Mouse (Mus musculus): Measurements from ENCODE around the gene Eno3.

The Eno3 gene

DNA sequence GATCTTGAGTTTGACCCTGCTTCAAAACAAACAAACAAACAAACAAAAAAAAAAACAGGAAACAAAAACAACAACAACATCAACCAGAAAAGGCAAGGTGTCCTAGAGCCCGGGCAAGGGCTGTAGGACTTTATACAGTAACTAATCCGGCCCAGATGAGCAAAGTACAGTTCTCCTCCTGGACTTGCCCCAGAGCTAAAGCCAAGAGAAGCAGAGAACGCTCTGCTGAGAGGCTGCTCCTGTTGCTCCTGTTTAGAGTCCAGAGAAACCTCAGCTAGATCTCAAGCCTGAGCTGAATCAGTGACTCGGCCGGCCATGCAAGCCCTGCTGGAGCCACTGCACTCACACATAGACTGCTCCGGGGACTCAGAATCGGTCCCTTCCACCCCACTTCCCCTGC lies 26.9 kb upstream of the Eno3 start:
- ChIA-PET CTCF (interaction anchor here (0.6 to 2.8 kb wide), 25 partner anchors 9 to 510 kb away, joined by 3 to 24 read pairs (median 4); partner anchors contain the start of genes 4930544D05Rik (in 2 of the 4), Gp1ba (in 2 of the 4), Alox12e (in 1 of the 4) and Arrb2 (in 1 of the 4)), POLR2A (interaction anchor here in 3 of 4 experiments (1.0 to 1.8 kb wide), 9 partner anchors 9 to 179 kb away, joined by 3 to 8 read pairs (median 4); partner anchors contain the start of genes Rnf167 (in 3 of the 3), Slc25a11 (in 3 of the 3), 4930544D05Rik (in 2 of the 3) and Gp1ba (in 2 of the 3))

DNA sequence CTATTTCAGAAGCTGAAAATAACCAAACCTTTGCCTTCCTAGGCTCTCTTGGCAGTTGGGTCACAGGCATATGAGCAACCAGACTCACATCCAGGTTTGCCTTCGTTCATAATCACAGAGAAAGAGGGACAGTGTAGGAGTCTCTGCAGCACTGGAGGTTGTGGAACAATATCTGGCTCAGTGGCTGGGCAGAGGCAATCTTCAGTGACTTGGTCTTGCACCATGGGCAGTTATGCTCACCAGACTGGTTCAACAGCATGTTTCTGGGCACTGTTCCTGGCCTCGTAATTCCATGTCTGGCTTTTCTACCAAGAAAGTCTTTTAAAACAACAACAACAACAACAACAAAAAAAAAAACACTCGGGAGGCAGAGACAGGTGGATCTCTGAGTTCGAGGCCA lies 21.4 kb upstream of the Eno3 start:
- CTCF ChIA-PET = interaction anchor here in 1 of 4 experiments (1.1 kb wide), 1 partner anchor 143 kb away, joined by 3 read pairs; no protein-coding TSS in a partner anchor
- POLR2A ChIA-PET = interaction anchor here in 3 of 4 experiments (0.6 to 2.3 kb wide), 5 partner anchors 11 to 1561 kb away, joined by 3 to 22 read pairs (median 3); partner anchors contain the start of genes Rnf167 (in 1 of the 3) and Slc25a11 (in 1 of the 3)

DNA sequence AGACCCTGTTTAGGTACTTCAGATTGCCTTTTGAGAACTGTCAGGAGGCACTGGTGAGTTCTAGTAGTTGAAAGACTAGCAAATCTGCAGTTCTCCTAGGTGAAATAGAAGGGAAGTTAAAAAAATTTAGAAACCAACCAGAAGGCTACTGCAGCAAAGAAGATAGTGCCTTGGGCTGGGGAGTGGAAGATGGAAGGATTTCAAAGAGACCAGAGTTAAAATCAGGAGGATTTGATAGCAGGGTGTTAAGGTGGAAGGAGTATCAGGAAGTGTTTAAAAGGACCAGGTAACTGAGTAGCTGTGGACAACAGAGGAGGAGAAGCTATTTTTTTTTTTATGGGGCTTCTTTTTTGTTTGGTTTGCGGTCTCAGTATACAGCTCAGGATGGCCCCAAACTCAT lies 19.2 kb upstream of the Eno3 start:
- CTCF ChIA-PET = interaction anchor here in 2 of 4 experiments (0.8 to 1.1 kb wide), 3 partner anchors 8 to 15 kb away, joined by 3 to 5 read pairs (median 3); no protein-coding TSS in a partner anchor
- POLR2A ChIA-PET = interaction anchor here (0.8 to 2.4 kb wide), 13 partner anchors 8 to 205 kb away, joined by 3 to 18 read pairs (median 7); partner anchors contain the start of genes Rnf167 (in 4 of the 4), Slc25a11 (in 4 of the 4), Inca1 (in 2 of the 4) and Kif1c (in 2 of the 4)

DNA sequence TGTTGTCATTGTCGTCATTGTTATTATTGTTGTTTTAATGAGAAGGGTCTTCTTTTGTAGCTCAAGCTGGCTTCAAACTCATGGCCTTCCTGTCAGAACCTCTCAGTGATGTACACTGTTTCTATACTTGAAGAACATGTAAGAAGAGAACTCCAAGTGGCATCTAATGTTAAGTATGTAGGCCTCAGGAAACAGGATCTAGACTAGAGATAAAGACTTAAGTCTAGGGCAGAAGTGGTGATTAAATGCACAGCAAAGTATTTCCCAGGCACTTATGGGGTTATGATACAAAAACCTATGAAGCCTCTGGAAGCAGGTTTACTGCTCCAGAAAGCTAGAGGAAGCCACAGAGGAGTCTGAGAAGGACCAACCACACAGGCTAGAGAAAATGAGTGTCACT lies 18.7 kb upstream of the Eno3 start:
- POLR2A ChIA-PET = interaction anchor here (0.6 to 2.4 kb wide), 16 partner anchors 8 to 206 kb away, joined by 3 to 18 read pairs (median 4); partner anchors contain the start of genes Rnf167 (in 4 of the 4), Slc25a11 (in 4 of the 4), Spag7 (in 2 of the 4) and 4930544D05Rik (in 1 of the 4)

DNA sequence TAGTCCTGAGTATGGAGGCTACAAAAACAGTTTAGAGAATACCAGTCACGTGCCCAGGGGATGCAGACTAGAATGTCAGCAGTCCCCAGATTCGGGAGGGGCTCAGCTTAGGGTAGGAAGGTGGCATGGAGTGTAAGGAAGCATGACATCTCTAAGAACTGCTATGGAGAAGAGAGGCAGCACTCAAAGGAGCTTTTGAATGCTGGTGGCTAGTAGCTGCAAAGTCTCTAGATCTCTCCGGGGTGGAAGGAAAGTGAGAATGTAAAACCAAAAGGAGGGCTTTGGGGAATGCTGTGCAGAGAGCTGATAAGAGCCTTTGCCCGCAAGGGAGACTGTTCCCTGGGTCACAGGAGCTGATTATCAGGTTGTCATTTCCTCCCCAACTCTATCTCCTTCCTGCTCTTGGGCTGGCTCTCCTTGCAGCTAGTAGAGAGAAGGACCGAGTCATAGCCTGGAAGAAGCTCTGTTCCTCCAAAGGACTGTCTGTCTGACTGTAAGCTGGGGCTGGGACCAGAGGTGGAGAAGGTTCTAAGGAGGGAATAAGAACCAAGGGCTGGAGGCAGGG lies 18.2 kb upstream of the Eno3 start, which contains the start of gene Gp1ba:
Gp1ba (plus strand) TSS at position 409 of the 565 bp plus-strand sequence.
- POLR2A ChIA-PET = interaction anchor here (0.6 to 2.4 kb wide), 20 partner anchors 8 to 179 kb away, joined by 3 to 18 read pairs (median 4); partner anchors contain the start of genes Rnf167 (in 4 of the 4), Slc25a11 (in 4 of the 4), Spag7 (in 2 of the 4) and 4930544D05Rik (in 1 of the 4)

More for the DNA sequence above, 18.7 kb upstream of the Eno3 start:
- CTCF ChIA-PET = interaction anchor here in 3 of 4 experiments (0.8 to 1.6 kb wide), 5 partner anchors 8 to 16 kb away, joined by 3 to 5 read pairs (median 3); no protein-coding TSS in a partner anchor

DNA sequence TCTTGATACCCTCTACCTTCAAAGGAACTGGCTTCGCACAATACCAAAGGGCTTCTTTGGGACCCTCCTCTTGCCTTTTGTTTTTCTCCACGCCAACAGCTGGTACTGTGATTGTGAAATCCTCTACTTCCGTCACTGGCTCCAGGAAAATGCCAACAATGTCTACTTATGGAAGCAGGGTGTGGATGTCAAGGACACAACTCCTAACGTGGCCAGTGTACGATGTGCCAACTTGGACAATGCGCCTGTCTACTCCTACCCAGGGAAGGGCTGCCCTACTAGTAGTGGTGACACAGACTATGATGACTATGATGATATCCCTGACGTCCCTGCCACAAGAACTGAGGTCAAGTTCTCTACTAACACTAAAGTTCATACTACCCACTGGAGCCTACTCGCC lies 17.0 kb upstream of the Eno3 start:
- CTCF ChIA-PET = interaction anchor here in 2 of 4 experiments (0.7 to 1.9 kb wide), 5 partner anchors 10 to 116 kb away, joined by 3 to 8 read pairs (median 4); no protein-coding TSS in a partner anchor
- POLR2A ChIA-PET = interaction anchor here (0.8 to 2.4 kb wide), 10 partner anchors 9 to 86 kb away, joined by 3 to 10 read pairs (median 4); partner anchors contain the start of gene Spag7 (in 1 of the 4)

More for the DNA sequence above, 18.2 kb upstream of the Eno3 start, which contains the start of gene Gp1ba:
- CTCF ChIA-PET = interaction anchor here in 2 of 4 experiments (0.6 to 1.9 kb wide), 6 partner anchors 9 to 156 kb away, joined by 3 to 8 read pairs (median 4); no protein-coding TSS in a partner anchor

DNA sequence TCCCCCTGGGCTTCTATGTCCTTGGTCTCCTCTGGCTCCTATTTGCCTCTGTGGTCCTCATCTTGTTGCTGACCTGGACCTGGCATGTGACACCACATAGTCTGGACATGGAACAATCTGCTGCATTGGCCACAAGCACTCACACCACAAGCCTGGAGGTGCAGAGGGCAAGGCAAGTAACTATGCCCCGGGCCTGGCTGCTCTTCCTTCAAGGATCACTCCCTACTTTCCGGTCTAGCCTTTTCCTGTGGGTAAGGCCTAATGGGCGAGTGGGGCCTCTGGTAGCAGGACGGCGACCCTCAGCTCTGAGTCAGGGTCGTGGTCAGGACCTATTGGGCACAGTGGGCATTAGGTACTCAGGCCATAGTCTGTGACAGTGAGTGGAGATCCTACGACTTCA lies 15.8 kb upstream of the Eno3 start:
- CTCF ChIA-PET = interaction anchor here in 1 of 4 experiments (1.0 kb wide), 1 partner anchor 18 kb away, joined by 3 read pairs; no protein-coding TSS in a partner anchor
- POLR2A ChIA-PET = interaction anchor here in 3 of 4 experiments (0.6 to 23.0 kb wide), 6 partner anchors 15 to 1671 kb away, joined by 3 to 710 read pairs (median 4); partner anchors contain the start of genes Spag7 (in 2 of the 3), Eno3 (in 1 of the 3) and Pfn1 (in 1 of the 3)

DNA sequence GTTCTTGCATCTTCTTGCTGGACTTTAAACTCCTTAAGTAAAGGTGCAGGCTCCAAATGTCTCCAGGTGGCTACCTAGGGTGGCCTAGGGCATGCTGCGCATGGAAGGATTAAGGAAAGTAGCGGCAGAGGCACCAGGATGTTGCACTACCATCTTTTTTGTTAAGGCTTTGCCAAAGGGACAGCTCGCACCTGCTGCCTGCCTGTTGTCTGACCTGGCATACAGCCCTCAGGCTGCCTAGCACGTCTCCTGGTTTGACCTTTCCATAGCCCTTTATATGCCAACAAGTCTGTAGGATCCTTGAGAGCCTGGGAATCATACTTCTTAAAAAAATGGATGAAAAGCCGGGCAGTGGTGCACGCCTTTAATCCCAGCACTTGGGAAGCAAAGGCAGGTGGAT lies 14.0 kb upstream of the Eno3 start:
- ChIA-PET POLR2A (interaction anchor here in 3 of 4 experiments (0.8 to 23.0 kb wide), 4 partner anchors 9 to 26 kb away, joined by 3 to 710 read pairs (median 10); partner anchors contain the start of genes Spag7 (in 2 of the 3), Eno3 (in 1 of the 3) and Pfn1 (in 1 of the 3)), CTCF (no interaction called here)

DNA sequence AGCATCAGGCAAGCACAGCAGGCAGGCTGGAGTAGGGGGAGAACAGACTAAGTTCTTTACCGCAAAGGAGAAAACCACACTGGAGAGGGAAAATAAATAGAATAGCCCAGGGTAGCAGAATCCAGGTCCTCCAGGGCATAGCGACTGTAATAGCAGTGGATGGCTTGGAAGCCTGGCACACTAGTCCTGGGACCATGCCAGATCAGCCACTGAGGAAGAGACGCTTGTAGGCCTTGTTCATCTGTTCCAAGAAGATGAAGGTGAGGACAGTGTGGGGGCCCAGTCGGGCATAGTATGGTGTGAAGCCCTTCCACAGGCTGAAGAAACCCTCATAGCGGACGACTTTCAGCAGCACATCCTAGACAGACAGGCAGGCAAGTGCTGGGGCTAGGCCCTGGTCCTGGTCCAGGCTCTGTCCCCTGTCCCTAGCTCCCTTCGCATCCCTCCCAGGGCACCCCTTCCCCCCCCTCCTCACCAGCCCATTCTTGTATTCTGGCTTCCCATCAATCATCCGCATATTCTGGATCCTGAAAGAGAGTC lies 12.4 kb upstream of the Eno3 start:
- CTCF ChIA-PET = no interaction called here
- POLR2A ChIA-PET = interaction anchor here in 3 of 4 experiments (0.6 to 23.0 kb wide), 14 partner anchors 9 to 345 kb away, joined by 3 to 737 read pairs (median 4); partner anchors contain the start of genes Spag7 (in 2 of the 3), 4930544D05Rik (in 1 of the 3), Eno3 (in 1 of the 3) and Inca1 (in 1 of the 3)

DNA sequence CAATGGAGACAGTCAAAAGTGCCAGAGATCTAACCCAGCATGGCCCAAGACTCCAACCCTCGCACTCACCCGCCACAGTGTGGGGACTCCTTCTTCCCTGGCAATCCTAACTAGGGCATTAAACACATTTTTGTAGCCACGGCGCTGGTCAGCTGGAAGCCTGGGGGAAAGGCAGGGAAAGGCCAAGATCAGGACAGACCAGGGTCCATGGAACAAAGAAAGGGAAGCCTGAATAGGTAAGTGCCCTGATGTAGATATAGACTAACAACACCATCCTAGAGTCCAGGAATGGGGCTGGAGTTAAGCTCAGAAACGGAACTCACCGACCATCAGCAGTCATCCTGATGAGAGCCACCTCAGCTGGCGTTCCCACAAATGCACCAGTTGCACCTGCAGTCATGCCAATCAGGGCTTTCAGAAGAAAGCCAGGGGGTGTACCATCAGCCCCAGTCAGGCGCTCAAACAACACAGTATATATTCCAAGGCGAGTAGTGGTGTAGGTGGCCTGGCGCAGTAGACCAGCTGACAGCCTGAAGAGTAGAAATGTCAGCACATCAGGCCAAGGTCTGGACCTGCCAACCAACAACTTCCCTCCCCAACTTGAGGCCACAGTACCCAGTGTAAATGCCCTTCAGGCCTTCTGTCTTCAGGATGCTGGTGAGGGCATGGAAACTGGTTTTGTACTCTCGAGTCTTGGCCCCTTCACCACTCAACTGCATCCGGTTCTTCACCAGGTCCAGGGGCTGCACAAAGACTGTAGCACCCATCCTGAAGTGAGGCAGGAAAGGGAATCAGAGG lies 11.3 kb upstream of the Eno3 start:
- CTCF ChIA-PET = no interaction called here

DNA sequence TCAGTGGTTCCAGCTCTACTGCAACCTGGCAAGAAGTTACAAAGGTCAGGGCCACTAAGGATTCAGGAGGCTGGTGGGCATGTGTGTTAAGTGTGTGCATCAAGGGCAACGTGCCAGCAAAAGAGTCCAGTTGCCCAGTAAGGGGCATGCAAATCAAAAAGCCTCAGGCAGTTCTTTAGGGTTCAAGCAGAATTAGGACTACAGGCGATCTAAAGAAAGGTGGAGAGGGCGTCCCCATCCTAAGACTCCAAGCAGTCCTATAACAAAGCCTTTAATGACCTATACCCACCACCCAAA lies 10.8 kb upstream of the Eno3 start:
- POLR2A ChIA-PET = interaction anchor here (0.8 to 23.0 kb wide), 34 partner anchors 8 to 666 kb away, joined by 3 to 737 read pairs (median 11); partner anchors contain the start of genes Spag7 (in 4 of the 4), 4930544D05Rik (in 2 of the 4), Arrb2 (in 2 of the 4) and Eno3 (in 2 of the 4)
- CTCF ChIA-PET = interaction anchor here in 2 of 4 experiments (1.2 to 2.0 kb wide), 3 partner anchors 19 to 170 kb away, joined by 3 to 12 read pairs (median 3); partner anchors contain the start of gene Camta2 (in 1 of the 2)

More for the DNA sequence above, 11.3 kb upstream of the Eno3 start:
- POLR2A ChIA-PET = interaction anchor here in 2 of 4 experiments (0.7 to 23.0 kb wide), 22 partner anchors 8 to 665 kb away, joined by 3 to 737 read pairs (median 6); partner anchors contain the start of genes 4930544D05Rik (in 2 of the 2), Pfn1 (in 2 of the 2), Spag7 (in 2 of the 2) and Arrb2 (in 1 of the 2)

DNA sequence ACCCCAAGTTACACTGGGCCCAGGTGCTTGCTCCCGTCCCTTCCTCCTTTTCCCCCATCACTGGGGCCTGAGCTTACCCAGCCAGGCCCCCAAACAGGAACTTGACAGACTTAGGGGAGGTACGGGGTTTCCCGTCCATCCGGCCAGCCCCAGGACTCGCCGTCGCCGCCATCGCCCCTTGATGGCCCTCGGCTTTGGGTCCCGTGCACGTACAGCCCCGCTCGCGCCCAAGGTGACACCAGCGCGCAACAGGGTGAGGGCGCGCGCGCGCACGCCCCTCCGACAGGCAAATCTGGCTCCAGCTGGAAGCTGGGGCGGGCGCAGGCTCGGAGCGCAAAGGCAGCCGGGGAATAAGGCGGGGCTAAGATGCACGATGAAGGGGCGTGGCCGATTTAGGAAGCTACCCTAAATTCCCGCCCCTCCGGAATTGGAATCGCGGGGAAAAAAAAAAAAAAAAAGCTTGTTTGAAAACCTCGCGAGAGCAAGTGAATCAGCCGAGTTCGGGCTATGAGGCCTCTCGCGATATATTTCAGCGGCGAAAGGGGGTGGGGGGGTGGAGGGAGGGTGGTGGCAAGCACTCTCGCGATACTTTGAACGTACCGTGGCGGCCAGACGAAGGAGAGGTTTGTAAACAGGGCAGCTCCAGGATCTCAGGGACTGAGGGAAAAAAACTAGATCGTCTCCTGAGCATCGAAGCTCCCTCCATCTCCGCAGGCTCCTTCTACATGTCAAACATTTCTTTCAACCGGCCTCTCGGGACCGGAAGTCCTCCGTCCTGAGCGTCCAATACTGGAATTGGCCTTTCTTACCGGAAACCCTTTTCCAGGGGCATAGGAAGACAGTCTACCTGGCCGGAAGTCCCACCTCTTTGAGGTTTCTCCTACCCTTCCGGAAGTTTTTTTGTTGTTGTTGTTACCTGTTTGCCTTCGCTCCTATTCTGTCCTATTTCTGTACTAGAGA lies 10.0 kb upstream of the Eno3 start, which contains the start of the genes Rnf167 and Slc25a11:
Rnf167 (plus strand) TSS at position 545 of the 960 bp plus-strand sequence.
Slc25a11 (minus strand) TSS at position 789 of the 960 bp plus-strand sequence.
- ChIA-PET CTCF (interaction anchor here (0.6 to 2.0 kb wide), 26 partner anchors 9 to 1770 kb away, joined by 3 to 21 read pairs (median 4); partner anchors contain the start of genes Spag7 (in 3 of the 4), Arrb2 (in 1 of the 4), Camta2 (in 1 of the 4) and Nup88 (in 1 of the 4)), POLR2A (interaction anchor here (0.6 to 23.0 kb wide), 128 partner anchors 8 to 1777 kb away, joined by 3 to 737 read pairs (median 4); partner anchors contain the start of genes Gp1ba (in 4 of the 4), Psmb6 (in 4 of the 4), Spag7 (in 4 of the 4) and 4930544D05Rik (in 3 of the 4))

DNA sequence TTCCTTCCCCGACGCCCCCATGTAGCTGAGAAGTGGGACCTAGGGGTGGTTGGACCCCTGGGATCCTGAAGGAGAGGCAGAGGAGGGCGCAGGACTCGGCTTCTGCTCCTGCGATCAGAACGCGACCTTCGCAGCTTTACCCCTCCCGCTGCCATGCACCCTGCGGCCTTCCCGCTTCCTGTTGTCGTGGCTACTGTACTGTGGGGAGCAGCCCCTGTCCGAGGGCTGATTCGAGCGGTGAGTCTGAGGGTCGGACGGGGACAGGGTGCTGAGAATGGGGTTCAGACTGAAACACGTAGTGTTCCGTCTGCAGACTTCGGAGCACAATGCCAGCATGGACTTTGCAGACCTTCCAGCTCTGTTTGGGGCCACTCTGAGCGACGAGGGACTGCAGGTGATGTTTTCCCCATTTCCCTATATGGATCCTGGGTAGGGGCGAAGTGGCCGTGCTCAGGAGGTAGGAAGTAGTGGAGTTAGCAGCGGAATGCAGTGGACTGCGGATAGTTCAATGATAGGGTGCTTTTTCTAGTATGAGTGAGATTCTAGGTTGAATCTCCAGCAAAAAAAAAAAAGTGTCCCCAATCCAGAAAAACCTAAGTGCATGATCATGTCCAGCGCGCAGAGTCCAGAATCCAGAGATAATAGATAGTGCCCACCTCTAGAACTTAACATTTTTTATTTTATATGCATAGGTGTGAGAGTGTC lies 9.1 kb upstream of the Eno3 start:
- ChIA-PET POLR2A (interaction anchor here (0.7 to 23.0 kb wide), 56 partner anchors 8 to 728 kb away, joined by 3 to 737 read pairs (median 8); partner anchors contain the start of genes Spag7 (in 4 of the 4), 4930544D05Rik (in 3 of the 4), Inca1 (in 3 of the 4) and Kif1c (in 3 of the 4)), CTCF (interaction anchor here in 2 of 4 experiments (0.7 to 2.0 kb wide), 10 partner anchors 19 to 771 kb away, joined by 3 to 21 read pairs (median 4); partner anchors contain the start of genes Spag7 (in 2 of the 2), Camta2 (in 1 of the 2) and Slc2a4 (in 1 of the 2))

DNA sequence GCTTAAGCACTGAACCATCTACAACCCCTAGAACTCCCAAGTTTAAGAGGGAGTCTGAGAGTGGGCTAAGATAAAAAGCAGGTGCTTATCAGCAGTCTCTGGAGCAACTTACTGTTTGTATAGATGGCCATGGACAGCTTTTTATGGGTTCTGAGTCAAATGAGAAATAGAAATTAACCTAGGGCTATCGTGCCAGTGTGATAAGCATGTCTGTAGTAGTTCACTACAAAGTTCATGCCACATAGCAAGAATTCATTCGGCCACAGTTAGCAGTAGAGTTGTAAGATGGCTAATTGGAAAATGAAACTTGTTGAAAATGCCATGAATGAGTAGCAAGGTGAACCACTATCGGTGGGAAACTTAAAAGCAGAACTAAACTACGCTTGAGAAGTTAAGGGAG lies 8.5 kb upstream of the Eno3 start:
- CTCF ChIA-PET = no interaction called here
- POLR2A ChIA-PET = interaction anchor here in 3 of 4 experiments (1.1 to 23.0 kb wide), 10 partner anchors 9 to 124 kb away, joined by 3 to 737 read pairs (median 32); partner anchors contain the start of genes Spag7 (in 3 of the 3), Eno3 (in 2 of the 3), 4930544D05Rik (in 1 of the 3) and Camta2 (in 1 of the 3)
